Mouse (Mus musculus) embryonic facial prominence, embryonic 13.5 days (tissue): ENCODE data around the gene Dusp15. TPM values are rescaled to one million over a fixed set of nuclear protein-coding genes. Genes with fewer than 3 reads are reported as not detected.

Experiments used
- ATAC-seq: fragments of 200-750 bp; cut with Nextera tagmentation; 2 replicates; pipeline ENCODE4 v1.8.0; 2017; ENCODE audit warnings: low read depth; ENCODE audit not compliant: insufficient number of reproducible peaks, insufficient read depth, low FRiP score, low TSS enrichment
- H3K27ac ChIP-seq: fragments of 300-500 bp; sonication (generic); 2 replicates; pipeline ENCODE4 v1.5.1; 2015; ENCODE audit warnings: moderate library complexity, mild to moderate bottlenecking, inconsistent platforms
- H3K27me3 ChIP-seq: fragments of 300-500 bp; sonication (generic); 2 replicates; pipeline ENCODE4 v1.6.1; 2015; ENCODE audit warnings: mild to moderate bottlenecking, inconsistent platforms
- H3K36me3 ChIP-seq: fragments of 300-500 bp; sonication (generic); 2 replicates; pipeline ENCODE4 v1.6.1; 2015; ENCODE audit warnings: mild to moderate bottlenecking, inconsistent platforms
- H3K4me1 ChIP-seq: fragments of 300-500 bp; sonication (generic); 2 replicates; pipeline ENCODE4 v1.6.1; 2015; ENCODE audit warnings: inconsistent platforms
- H3K4me2 ChIP-seq: fragments of 300-500 bp; sonication (generic); 2 replicates; pipeline ENCODE4 v1.6.1; 2015; ENCODE audit warnings: moderate library complexity, mild to moderate bottlenecking, inconsistent platforms
- H3K4me3 ChIP-seq: fragments of 300-500 bp; sonication (generic); 2 replicates; pipeline ENCODE4 v1.5.1; 2015; ENCODE audit warnings: mild to moderate bottlenecking, inconsistent platforms
- H3K9ac ChIP-seq: fragments of 300-500 bp; sonication (generic); 2 replicates; pipeline ENCODE4 v1.6.1; 2015; ENCODE audit warnings: mild to moderate bottlenecking, inconsistent platforms
- H3K9me3 ChIP-seq: fragments of 300-500 bp; sonication (generic); 2 replicates; pipeline ENCODE4 v1.6.1; 2016; ENCODE audit warnings: inconsistent platforms
- WGBS: fragments of 180-500 bp; shearing (Covaris S2); methylation state at CpG from one replicate; pipeline ENCODE4 v1.1.7; 2015; ENCODE audit warnings: mixed read lengths; 5-methylcytosine and 5-hydroxymethylcytosine counted together
- polyA plus RNA-seq: library from polyadenylated mRNA; unstranded; fragments of >200 nt; fragmentation: Nextera tagmentation; extraction: Ambion mirVana; gene quantifications from 2 replicates; pipeline ENCODE4 v1.2.1, GENCODE M21; 2015

The Dusp15 gene
- polyA plus RNA-seq, 1 experiment from 2014 or later = 0.39 TPM

DNA sequence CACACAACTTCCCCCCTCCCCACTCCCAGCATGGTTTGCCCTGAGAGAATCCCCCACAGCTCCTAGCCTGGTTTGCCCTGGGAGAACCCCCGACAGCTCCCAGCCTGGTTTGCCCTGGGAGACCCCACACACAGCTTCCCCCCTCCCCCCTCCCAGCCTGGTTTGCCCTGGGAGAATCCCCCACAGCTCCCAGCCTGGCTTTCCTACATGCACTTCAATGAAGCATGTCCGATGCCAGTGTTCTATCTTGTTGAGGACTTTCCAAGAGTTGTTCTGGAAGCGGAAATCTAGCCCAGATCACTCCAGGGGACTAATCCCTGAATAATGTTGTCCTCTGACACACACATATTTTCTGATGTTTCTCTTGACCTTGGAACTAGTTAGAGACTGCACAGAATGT, 48.8 kb downstream of the Dusp15 start:
- no peak overlapping the region for H3K9ac ChIP-seq
- no peaks in the 10 kb centered on the region for H3K9me3 ChIP-seq
- no peak overlapping the region for H3K27ac ChIP-seq
- H3K4me2 ChIP-seq = no peak overlapping the region
- no peak for ATAC-seq
- peaks cover 24% of the 10 kb centered on the region for H3K4me1 ChIP-seq
- WGBS = 23% methylated on average over 3 of the region's 3 CpGs
- H3K36me3 ChIP-seq = no peaks in the 10 kb centered on the region; the same call in 1 of the 2 replicates
- no peaks in the 10 kb centered on the region for H3K27me3 ChIP-seq
- no peak overlapping the region for H3K4me3 ChIP-seq

DNA sequence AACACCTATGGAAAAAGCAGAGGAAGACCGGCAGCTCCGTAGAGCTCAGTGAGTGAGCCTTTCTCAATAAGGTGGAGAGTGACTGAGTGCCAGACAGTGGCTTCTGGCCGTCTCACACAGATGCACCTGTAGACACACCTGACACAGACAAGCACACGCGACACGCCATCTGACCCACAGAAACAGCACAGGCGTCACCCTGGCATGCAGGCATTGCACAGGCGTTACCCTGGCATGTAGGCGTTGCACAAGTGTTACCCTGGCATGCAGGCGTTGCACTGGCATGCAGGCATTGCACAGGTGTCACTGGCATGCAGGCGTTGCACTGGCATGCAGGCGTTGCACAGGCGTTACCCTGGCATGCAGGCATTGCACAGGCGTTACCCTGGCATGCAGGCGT, 50.2 kb downstream of the Dusp15 start:
- no peak overlapping the region for H3K4me2 ChIP-seq
- no peak overlapping the region for H3K27ac ChIP-seq
- no peak for ATAC-seq
- H3K27me3 ChIP-seq = no peaks in the 10 kb centered on the region
- no peak overlapping the region for H3K4me3 ChIP-seq
- H3K9ac ChIP-seq = no peak overlapping the region
- H3K36me3 ChIP-seq = no peaks in the 10 kb centered on the region; the same call in 1 of the 2 replicates
- 89% methylated on average over 15 of the region's 15 CpGs for WGBS
- H3K9me3 ChIP-seq = no peaks in the 10 kb centered on the region
- H3K4me1 ChIP-seq = peaks cover 11% of the 10 kb centered on the region

GRCm38 (mm10) chr2:152899011-152899410, 52.5 kb downstream of the Dusp15 start:
- H3K9me3 ChIP-seq = no peaks in the 10 kb centered on the region
- no peak overlapping the region for H3K9ac ChIP-seq
- peaks cover 20% of the 10 kb centered on the region for H3K36me3 ChIP-seq
- ATAC-seq = no peak
- peaks cover 3% of the 10 kb centered on the region; the same call in 1 of the 2 replicates for H3K4me1 ChIP-seq
- H3K27me3 ChIP-seq = no peaks in the 10 kb centered on the region
- H3K27ac ChIP-seq = no peak overlapping the region
- 56% methylated on average over 6 of the region's 6 CpGs for WGBS
- no peak overlapping the region for H3K4me3 ChIP-seq
- no peak overlapping the region for H3K4me2 ChIP-seq

DNA sequence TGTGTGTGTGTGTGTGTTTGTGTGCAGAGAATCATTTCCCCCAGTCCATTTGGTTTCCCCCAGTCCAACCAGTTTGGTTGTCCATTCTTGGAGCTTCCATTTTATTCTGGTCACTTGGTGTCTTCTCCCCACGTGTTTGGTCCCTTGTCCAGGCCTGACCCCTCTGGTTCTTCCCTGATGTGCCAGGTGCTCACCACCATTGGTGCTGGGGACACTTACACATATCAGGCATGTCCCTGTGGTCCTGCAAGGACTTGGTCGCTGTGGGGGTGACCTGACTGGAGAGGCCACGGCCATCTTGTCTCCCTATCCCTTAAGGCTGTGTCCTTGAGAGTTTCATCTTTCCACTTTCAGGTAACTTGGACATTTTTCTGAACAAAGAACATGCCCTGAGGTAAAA, 54.6 kb downstream of the Dusp15 start:
- ATAC-seq = no peak
- Histone ChIP-seq H3K27me3 (no peaks in the 10 kb centered on the region), H3K9me3 (no peaks in the 10 kb centered on the region), H3K9ac (no peak overlapping the region), H3K4me2 (no peak overlapping the region), H3K36me3 (peaks cover 41% of the 10 kb centered on the region), H3K4me3 (no peak overlapping the region), H3K4me1 (no peaks in the 10 kb centered on the region; the same call in 1 of the 2 replicates), H3K27ac (no peak overlapping the region)
- WGBS = 84% methylated on average over 3 of the region's 3 CpGs

GRCm38 (mm10) chr2:152895834-152896233, 55.7 kb downstream of the Dusp15 start:
- H3K4me2 ChIP-seq = no peak overlapping the region
- WGBS = 93% methylated on average over 9 of the region's 9 CpGs
- no peak for ATAC-seq

More at GRCm38 (mm10) chr2:152895834-152896233, 55.7 kb downstream of the Dusp15 start:
- H3K4me3 ChIP-seq = no peak overlapping the region
- H3K4me1 ChIP-seq = no peaks in the 10 kb centered on the region; the same call in 1 of the 2 replicates
- H3K9ac ChIP-seq = no peak overlapping the region
- no peak overlapping the region for H3K27ac ChIP-seq
- H3K36me3 ChIP-seq = peaks cover 51% of the 10 kb centered on the region
- H3K9me3 ChIP-seq = no peaks in the 10 kb centered on the region
- H3K27me3 ChIP-seq = no peaks in the 10 kb centered on the region

Other genes with a start within 250 kb of the Dusp15 start
- gene Id1, start 215.4 kb downstream of the Dusp15 start, polyA plus RNA-seq = 179 and 189 TPM in 2 replicates
- gene Cox4i2, start 197.5 kb downstream of the Dusp15 start, polyA plus RNA-seq = 29.3 and 29.8 TPM in 2 replicates
- 100 and 102 TPM in 2 replicates for gene Bcl2l1, start 120.0 kb downstream of the Dusp15 start, polyA plus RNA-seq
- gene Tpx2, start 103.7 kb downstream of the Dusp15 start, polyA plus RNA-seq = 86.4 and 86.6 TPM in 2 replicates
- gene Mylk2, start 40.3 kb downstream of the Dusp15 start, polyA plus RNA-seq = not detected in 2 replicates
- 0.83 TPM in 1 of 2 replicates, not detected in the other for gene Foxs1, start 18.5 kb downstream of the Dusp15 start, polyA plus RNA-seq
- gene Ttll9, start 10.8 kb upstream of the Dusp15 start, polyA plus RNA-seq = 0.36 and 0.42 TPM in 2 replicates
- 120 and 136 TPM in 2 replicates for gene Pdrg1, start 63.7 kb upstream of the Dusp15 start, polyA plus RNA-seq
- 0.12 TPM in 1 of 2 replicates, not detected in the other for gene Xkr7, start 80.2 kb upstream of the Dusp15 start, polyA plus RNA-seq
- 1.7 and 2.0 TPM in 2 replicates for gene Ccm2l, start 114.3 kb upstream of the Dusp15 start, polyA plus RNA-seq
- gene Hck, start 156.8 kb upstream of the Dusp15 start, polyA plus RNA-seq = 8.0 and 8.9 TPM in 2 replicates
- gene Tm9sf4, start 209.6 kb upstream of the Dusp15 start, polyA plus RNA-seq = 85.7 and 88.2 TPM in 2 replicates